8 mouse cellular contexts compared by ENCODE assay signal in the genomic region with DNA sequence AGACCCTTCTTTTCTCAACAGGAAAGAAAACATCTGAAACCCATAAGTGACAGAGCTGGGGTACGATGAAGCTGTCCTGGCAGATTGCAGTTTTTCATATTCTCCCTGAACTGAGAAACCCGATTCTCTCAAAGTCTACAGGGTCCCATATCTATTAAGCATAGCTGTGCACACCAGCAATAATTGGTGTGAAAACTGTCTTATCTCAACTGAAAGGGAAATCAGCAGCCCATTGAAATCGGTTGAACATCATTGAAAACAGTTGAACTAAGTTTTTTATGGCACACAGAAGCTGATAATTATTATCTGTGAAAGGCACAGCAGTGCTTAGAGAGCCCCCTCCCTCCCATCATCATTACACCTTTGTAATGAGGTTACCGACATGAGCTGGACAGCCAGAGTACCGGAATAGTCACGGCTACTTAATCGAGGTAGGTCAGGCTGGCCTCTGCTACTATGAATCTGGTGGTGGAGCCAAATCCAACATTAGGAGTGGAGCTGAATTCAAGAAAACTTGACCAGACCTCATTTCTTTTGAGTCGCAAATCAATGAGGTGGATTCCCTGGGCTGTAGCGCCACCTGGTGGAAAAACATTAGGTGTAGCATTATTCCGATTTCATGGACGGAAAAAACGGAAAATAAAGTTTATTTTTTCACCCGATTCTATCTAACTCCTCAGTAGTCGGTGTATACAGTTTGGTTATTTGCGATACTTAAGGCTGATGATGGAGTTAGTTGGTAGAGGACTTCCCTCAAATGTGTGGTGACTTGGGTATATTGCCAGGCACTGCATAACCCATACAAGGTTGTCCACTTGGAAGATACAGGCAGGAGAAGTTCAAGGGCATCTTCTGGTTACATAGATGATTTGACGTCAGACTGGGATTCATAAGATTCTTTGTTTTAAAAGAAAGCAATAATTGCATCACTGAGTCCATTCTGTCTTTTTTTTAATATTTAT. TPM values are rescaled to one million over a fixed set of nuclear protein-coding genes. Genes with fewer than 3 reads are reported as not detected.
A peak's percentile ranks its signal among the peaks of the same experiment; 100 is the strongest.
DNase-seq lines count a peak whose midpoint lies in the region; TF ChIP-seq lines count a peak whose summit lies in the region.

No protein-coding gene starts in this region.

- H3K27ac ChIP-seq in ES-Bruce4 (ENCODE audit: insufficient read depth, low read length): no peak overlapping the region

- H3K27me3 ChIP-seq in ES-Bruce4 (ENCODE audit: control insufficient read depth, insufficient read depth, low read length, poor library complexity, severe bottlenecking): no peaks in the 10 kb centered on the region

- no peaks in the 10 kb centered on the region for H3K36me3 ChIP-seq in ES-Bruce4 (ENCODE audit: control insufficient read depth, insufficient read depth, low read length, poor library complexity, severe bottlenecking)

- intact Hi-C loops in heart, postnatal 14 days (cut with DNase I): loop anchor here (1.0 to 2.0 kb wide), 3 partner anchors 88 to 168 kb away; no protein-coding TSS in a partner anchor

- peaks cover 1% of the 10 kb centered on the region for H3K4me1 ChIP-seq in ES-Bruce4 (ENCODE audit: control insufficient read depth, insufficient read depth, low read length)

- no peak overlapping the region for H3K4me3 ChIP-seq in ES-Bruce4 (ENCODE audit: low read depth, low read length)

- H3K9ac ChIP-seq in ES-Bruce4 (ENCODE audit: low read depth, poor library complexity, severe bottlenecking): no peak overlapping the region

- DNase-seq in brain, adult 2 months (ENCODE audit: low read depth, low spot score): peak; percentile 83
- DNase-seq in fibroblast of lung, adult 2 months (ENCODE audit: low read depth): peak; percentile 41
- DNase-seq in heart, postnatal 14 days: peak; percentile 81 to 90
- DNase-seq in layer of hippocampus, adult 8-10 months (ENCODE audit: low spot score in 2 of 2): peak; percentile 29 to 54
- DNase-seq in lung, postnatal 10 days: peak; percentile 87
- DNase-seq in retina, postnatal 7 days (ENCODE audit: low read depth, low spot score): peak; percentile 56
- peak; percentile 58 for DNase-seq in urinary bladder, adult 2 months (ENCODE audit: low spot score)

- H3K9me3 ChIP-seq in ES-Bruce4 (replicated peaks; ENCODE audit: control insufficient read depth, insufficient read depth, low read length, poor library complexity, severe bottlenecking): no peaks in the 10 kb centered on the region

- TF ChIP-seq CTCF in ES-Bruce4 (IDR thresholded peaks at IDR 0.05; ENCODE audit: low read depth, low read length): peak; percentile 12

- TF ChIP-seq POLR2A in ES-Bruce4 (IDR thresholded peaks at IDR 0.05; ENCODE audit: insufficient read depth, low read length): no peak

- TF ChIP-seq EP300 in ES-Bruce4 (IDR thresholded peaks at IDR 0.05; ENCODE audit: insufficient read depth, low read depth, low read length): no peak

RNA-seq across cellular contexts. Expression of a gene that starts 2.7 kb away (rescaled TPM):
- 70.2 and 72.9 TPM in 2 replicates for polyA plus RNA-seq in ES-Bruce4 (2011; ENCODE audit: insufficient read depth, insufficient read length, low read depth, missing spikeins)
- total RNA-seq in heart, postnatal 14 days (2021): 100 to 1,000 TPM; 133 to 143 TPM
- 100 to 1,000 TPM; 127 to 141 (median 133) TPM for total RNA-seq in layer of hippocampus, adult 8-10 months (2022)
- 40.4 and 51.2 TPM in 2 replicates for polyA plus RNA-seq in urinary bladder, adult 2 months (2012; rRNA removed)

RNA-seq across cellular contexts. Expression of a gene that starts 17.4 kb away (rescaled TPM):
- 48.5 and 51.9 TPM in 2 replicates for polyA plus RNA-seq in ES-Bruce4 (2011; ENCODE audit: insufficient read depth, insufficient read length, low read depth, missing spikeins)
- total RNA-seq in heart, postnatal 14 days (2021): 10 to 100 TPM; 11.2 to 12.1 TPM
- total RNA-seq in layer of hippocampus, adult 8-10 months (2022): 10 to 100 TPM; 25.7 to 32.6 (median 28.6) TPM
- 4.8 and 6.1 TPM in 2 replicates for polyA plus RNA-seq in urinary bladder, adult 2 months (2012; rRNA removed)
